Mouse (Mus musculus): ENCODE data around the gene Runx1.

Gene Runx1

GRCm38 (mm10) chr16:92790601-92791000, 35.3 kb downstream of the Runx1 start:
- no peak for DNase-seq

GRCm38 (mm10) chr16:92789840-92790239, 36.1 kb downstream of the Runx1 start:
- no peak for DNase-seq

GRCm38 (mm10) chr16:92788446-92788845, 37.5 kb downstream of the Runx1 start:
- no peak for DNase-seq

- DNase-seq: no peak
These were observed 39.0 kb downstream of the Runx1 start for GRCm38 (mm10) chr16:92786883-92787321.

GRCm38 (mm10) chr16:92786276-92786882, 39.6 kb downstream of the Runx1 start:
- DNase-seq: no peak

- no peak for DNase-seq
These were observed 42.3 kb downstream of the Runx1 start for GRCm38 (mm10) chr16:92783651-92784131.

GRCm38 (mm10) chr16:92782408-92782807, 43.5 kb downstream of the Runx1 start:
- no peak for DNase-seq

GRCm38 (mm10) chr16:92779896-92780435, 46.0 kb downstream of the Runx1 start:
- no peak for DNase-seq

GRCm38 (mm10) chr16:92779175-92779574, 46.8 kb downstream of the Runx1 start:
- no peak for DNase-seq

- DNase-seq: no peak
These were observed 47.7 kb downstream of the Runx1 start for GRCm38 (mm10) chr16:92778096-92778780.

- no peak for DNase-seq
These were observed 58.1 kb downstream of the Runx1 start for GRCm38 (mm10) chr16:92767862-92768261.

GRCm38 (mm10) chr16:92767423-92767822, 58.5 kb downstream of the Runx1 start:
- DNase-seq: peak; percentile 53

- DNase-seq: peak; percentile 60
These were observed 61.1 kb downstream of the Runx1 start for GRCm38 (mm10) chr16:92764741-92765396.

- no peak for DNase-seq
These were observed 62.3 kb downstream of the Runx1 start for GRCm38 (mm10) chr16:92763666-92764065.

- peak; percentile 40 for DNase-seq
These were observed 63.9 kb downstream of the Runx1 start for GRCm38 (mm10) chr16:92761968-92762521.

GRCm38 (mm10) chr16:92760091-92760490, 65.9 kb downstream of the Runx1 start:
- DNase-seq: peak; percentile 68

GRCm38 (mm10) chr16:92757564-92757963, 68.4 kb downstream of the Runx1 start:
- DNase-seq: no peak

GRCm38 (mm10) chr16:92753944-92754343, 72.0 kb downstream of the Runx1 start:
- peak; percentile 61 for DNase-seq

- no peak for DNase-seq
These were observed 72.8 kb downstream of the Runx1 start for GRCm38 (mm10) chr16:92753139-92753538.

- no peak for DNase-seq
These were observed 77.7 kb downstream of the Runx1 start for GRCm38 (mm10) chr16:92748272-92748671.

- DNase-seq: peak; percentile 50
These were observed 78.9 kb downstream of the Runx1 start for GRCm38 (mm10) chr16:92747062-92747461.

GRCm38 (mm10) chr16:92745239-92745638, 80.7 kb downstream of the Runx1 start:
- DNase-seq: no peak

- DNase-seq: no peak
These were observed 81.7 kb downstream of the Runx1 start for GRCm38 (mm10) chr16:92744172-92744777.

All from thymus, postnatal 4 days (tissue).